Mouse (Mus musculus) embryonic fibroblast, embryonic 13.5 days (primary cell): ENCODE data around the gene Trim71. TPM values are rescaled to one million over a fixed set of nuclear protein-coding genes. Genes with fewer than 3 reads are reported as not detected.

Source experiments
- H3K27ac ChIP-seq: 2 replicates; pipeline ENCODE4 v1.5.1; 2012; ENCODE audit warnings: low read length, control low read depth, inconsistent platforms; ENCODE audit not compliant: insufficient read depth
- H3K4me1 ChIP-seq: 2 replicates; pipeline ENCODE4 v1.6.1; 2011; ENCODE audit warnings: low read length; ENCODE audit not compliant: control insufficient read depth, insufficient read depth
- H3K4me3 ChIP-seq: 2 replicates; pipeline ENCODE4 v1.5.1; 2011; ENCODE audit warnings: mild to moderate bottlenecking, control low read depth, low read length; ENCODE audit not compliant: insufficient read depth
- CTCF ChIP-seq: IDR thresholded peaks from 2 replicates; pipeline ENCODE4 v1.5.1; 2011; ENCODE audit warnings: mild to moderate bottlenecking, control low read depth, low read length, moderate library complexity, borderline replicate concordance; ENCODE audit not compliant: insufficient read depth
- POLR2A ChIP-seq: IDR thresholded peaks from 2 replicates; pipeline ENCODE4 v1.6.1; 2011; ENCODE audit warnings: low read depth, mild to moderate bottlenecking, control low read depth, low read length, moderate library complexity
- polyA plus RNA-seq: library from polyadenylated mRNA; stranded (reverse); fragments of >200 nt; gene quantifications from 2 replicates; pipeline ENCODE4 v1.2.4, GENCODE M21; 2011; ENCODE audit warnings: low read depth; ENCODE audit not compliant: missing spikeins, insufficient read length

Trim71 gene
- polyA plus RNA-seq, 1 experiment = 1.1 TPM

DNA sequence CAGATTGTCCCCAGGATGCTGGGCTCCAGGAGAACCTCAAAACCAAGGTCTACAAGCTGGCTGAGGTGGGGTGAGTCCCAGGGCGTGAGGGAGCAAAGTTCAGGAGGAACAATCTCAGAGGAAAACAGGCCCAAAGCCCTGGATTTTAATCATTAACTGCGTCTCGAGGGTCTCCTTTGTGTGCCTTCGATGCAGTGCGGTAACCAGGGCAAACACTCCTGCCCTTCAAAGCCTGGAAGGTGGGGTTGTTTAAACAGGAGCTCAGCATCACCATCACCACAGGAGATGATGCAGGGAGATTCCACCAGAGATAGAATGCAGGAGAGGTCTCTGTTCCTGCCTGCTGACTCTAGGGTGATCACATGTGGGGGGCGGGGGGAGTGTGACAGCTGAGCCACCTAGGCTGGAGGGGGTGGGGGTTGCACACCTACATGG lies 16.5 kb downstream of the Trim71 start:
- Histone ChIP-seq H3K27ac (no peak overlapping the region), H3K4me3 (no peak overlapping the region), H3K4me1 (no peaks in the 10 kb centered on the region; the same call in 1 of the 2 replicates)
- TF ChIP-seq POLR2A = no peak
- TF ChIP-seq CTCF = no peak

DNA sequence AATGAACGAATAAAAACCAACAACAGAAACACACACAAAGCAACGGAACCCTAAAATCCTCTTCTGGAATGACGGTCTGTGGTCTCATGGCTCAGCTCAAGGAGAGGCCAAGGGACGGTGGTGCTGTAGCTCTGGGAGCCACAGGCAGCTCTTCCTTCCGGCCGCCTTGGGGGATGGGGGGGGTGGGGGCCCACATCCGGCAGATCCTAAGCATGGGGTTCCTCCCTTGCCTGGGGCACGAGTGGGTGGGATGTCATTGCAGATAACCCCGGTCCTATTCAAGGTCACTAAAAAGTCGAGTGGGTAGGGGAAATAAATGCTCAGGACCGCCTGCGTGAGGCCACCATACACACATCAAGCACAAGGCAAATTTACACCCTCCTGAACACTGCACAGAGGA lies 17.4 kb downstream of the Trim71 start:
- H3K27ac ChIP-seq = no peak overlapping the region
- TF ChIP-seq CTCF (no peak), POLR2A (no peak)
- no peak overlapping the region for H3K4me3 ChIP-seq
- H3K4me1 ChIP-seq = no peaks in the 10 kb centered on the region; the same call in 1 of the 2 replicates

DNA sequence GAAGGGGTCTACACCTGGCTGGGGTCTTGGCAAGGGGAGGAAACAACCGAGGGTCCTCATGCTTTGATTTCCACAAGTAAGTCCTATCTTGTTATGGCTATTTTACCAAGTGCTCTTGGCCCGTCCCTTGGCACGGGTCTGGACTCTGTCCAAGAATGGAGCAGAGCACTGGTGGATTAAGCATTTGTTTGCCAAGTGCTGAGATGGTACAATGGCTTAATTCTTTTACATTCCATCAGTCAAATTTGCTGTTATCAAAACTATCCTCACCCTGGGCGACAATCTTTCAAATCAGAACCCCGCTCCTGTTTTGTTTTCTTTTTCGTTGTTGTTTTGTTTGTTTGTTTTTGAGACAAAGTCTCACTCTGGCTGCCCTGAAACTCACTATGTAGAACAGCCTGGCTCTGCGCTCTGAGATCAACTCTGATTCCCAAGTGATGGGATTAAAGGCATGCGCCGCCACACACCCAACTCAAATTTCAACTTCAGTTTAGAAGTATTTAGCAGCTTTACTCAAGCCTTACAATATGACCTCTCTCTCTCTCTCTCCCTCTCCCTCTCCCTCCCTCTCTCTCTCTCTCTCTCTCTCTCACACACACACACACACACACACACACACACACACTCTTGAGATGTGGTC lies 19.3 kb downstream of the Trim71 start:
- H3K27ac ChIP-seq = no peak overlapping the region
- no peaks in the 10 kb centered on the region; the same call in 1 of the 2 replicates for H3K4me1 ChIP-seq
- H3K4me3 ChIP-seq = no peak overlapping the region
- TF ChIP-seq CTCF = no peak
- no peak for TF ChIP-seq POLR2A

DNA sequence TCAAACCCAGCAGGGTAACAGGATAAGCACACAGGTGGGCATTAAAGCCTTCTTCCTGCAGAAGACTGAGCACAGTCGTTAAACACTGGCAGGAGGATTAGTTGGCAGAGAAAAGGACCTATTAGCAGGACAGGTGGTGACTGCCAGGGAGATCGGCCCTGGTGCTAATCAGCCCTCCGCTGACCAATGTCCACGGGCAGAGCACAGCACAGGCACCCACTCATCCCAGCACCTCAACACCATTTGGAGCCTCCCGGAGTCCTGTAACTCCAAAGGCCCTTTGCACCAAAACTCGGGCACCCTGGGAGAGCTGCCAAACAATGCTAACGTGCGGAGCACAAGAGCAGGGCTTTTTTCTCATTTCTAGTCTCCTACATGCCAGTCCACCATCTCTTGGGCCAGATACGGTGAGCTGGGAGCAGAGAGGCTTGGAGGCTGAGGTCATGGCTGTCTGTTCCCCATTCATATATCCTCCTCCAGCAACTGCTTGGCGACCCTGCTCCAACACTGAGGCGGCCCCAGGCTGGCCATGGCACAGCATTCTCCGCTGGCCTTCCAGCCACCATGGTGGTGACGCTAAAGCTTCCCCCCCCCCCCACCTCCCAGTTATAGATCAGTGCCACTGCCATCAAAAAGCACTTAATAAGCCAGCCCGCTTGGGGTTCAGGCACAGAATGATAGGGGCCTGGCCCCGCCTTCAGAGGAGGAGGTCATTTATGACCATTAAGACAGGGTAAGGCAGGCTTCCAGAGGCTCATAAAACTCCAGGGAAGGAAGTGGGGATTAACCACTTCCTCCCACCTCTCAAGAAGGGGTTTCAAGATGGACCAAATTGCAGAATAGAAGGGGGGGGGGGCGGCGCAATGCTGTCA lies 20.1 kb downstream of the Trim71 start:
- TF ChIP-seq CTCF = no peak
- Histone ChIP-seq H3K4me1 (no peaks in the 10 kb centered on the region; the same call in 1 of the 2 replicates), H3K27ac (no peak overlapping the region), H3K4me3 (no peak overlapping the region)

DNA sequence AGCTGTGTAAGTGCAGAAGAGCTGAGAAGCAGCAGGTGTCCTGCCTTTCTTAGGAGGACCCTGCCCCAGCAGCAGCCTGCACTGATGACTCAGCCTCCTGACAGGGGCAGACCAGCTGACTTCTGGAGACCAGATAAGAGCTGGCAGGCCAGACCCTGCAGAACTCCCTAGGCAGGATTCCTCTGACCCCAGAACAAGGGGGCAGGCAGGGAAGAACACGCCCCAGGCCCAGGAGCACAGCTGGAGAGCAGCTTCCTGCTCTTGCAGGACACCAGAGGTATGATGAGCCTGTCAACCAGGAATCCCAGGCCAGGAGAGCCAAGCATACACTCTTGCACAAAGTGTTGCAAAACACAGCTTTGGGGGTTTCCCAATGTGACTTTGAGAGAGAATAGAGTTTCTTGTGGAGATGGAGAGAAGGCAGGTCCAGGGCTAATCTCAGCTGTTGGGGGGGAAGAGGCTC lies 22.9 kb downstream of the Trim71 start:
- no peak overlapping the region for H3K4me3 ChIP-seq
- no peaks in the 10 kb centered on the region; the same call in 1 of the 2 replicates for H3K4me1 ChIP-seq
- no peak overlapping the region for H3K27ac ChIP-seq
- TF ChIP-seq CTCF (no peak), POLR2A (no peak)

DNA sequence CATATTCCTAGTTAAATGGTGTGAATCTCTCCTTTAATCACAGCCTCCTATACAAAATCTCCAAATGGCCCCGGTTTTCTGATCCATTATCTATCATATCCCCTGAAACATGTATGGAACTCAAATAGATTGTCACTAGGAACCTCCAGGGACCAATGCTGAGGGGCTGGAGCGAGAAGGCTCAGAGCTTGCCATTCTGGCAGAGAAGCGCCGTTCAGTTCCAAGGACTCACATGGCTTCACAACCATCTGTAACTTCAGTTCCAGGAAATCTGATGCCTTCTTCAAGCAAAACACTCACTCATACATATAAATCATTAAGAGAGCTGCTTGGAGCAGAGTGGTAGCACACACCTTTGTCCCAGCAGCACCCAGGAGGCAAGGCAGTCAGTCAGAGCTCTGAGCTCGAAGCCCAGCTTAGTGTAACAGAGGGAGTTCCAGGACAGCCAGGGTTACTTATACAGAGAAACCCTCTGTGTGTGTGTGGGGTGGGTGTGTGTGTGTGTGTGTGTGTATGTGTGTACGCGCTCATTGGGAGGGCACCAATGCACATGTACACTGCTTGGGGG lies 25.1 kb downstream of the Trim71 start:
- Histone ChIP-seq H3K4me1 (no peaks in the 10 kb centered on the region), H3K4me3 (no peak overlapping the region), H3K27ac (no peak overlapping the region)
- TF ChIP-seq POLR2A (no peak), CTCF (no peak)

DNA sequence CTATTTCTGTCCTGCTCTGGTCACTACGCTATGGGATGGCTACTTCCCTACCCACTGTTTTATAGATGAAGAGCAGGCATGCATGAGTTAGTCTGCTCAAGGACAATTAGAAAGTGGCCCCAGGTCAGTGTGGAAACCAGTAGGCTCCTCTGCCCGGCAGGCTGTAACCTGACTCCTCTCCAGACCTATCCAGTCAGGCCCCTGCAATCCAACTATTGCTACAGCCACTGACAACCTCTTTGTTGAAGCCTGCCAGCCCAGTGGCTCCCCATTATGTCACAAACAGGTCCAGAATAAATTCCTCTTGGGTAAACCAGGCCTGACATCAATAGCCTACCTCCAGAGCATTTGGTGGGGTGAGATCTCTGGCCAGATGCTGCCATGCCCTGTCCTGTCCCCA lies 27.5 kb downstream of the Trim71 start:
- Histone ChIP-seq H3K4me1 (no peaks in the 10 kb centered on the region), H3K27ac (no peak overlapping the region), H3K4me3 (no peak overlapping the region)
- TF ChIP-seq POLR2A (no peak), CTCF (no peak)

DNA sequence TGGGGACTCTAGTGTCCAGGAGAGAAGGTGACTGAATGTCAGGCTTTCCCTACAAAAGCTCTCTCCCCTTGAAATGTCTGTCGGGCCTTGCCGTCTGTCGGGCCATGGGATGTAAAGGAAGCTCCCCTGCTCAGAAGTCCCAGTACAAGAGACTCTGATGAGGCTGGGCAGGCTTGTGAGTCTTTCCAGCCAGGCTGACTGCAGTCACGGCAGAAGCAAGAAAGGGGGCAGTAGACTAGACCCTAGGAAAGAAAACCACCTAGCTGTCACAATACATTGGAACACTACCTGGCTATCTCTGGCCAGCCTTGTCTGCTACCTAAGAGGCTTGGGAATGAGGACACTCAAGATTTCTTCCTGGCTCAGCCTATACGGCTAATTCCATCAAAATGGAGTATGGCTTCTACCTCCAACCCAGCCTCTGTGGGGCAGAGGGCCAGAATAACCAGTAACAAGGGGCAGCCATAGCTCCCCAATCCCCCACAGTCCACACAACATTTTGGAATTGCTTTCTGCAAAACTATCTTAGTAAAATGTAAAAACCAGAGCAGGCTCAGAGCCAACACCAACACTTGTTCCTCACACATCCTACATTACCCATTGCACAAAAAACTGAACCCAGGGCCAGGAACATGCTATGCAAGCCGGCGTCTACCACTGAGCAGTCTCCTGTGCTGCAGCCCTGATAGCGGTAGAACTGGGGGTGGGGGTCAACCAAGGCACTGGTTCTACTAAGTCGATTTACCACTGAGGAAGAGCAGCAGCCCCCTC lies 29.2 kb downstream of the Trim71 start:
- TF ChIP-seq POLR2A = no peak
- TF ChIP-seq CTCF = no peak
- H3K4me3 ChIP-seq = no peak overlapping the region
- H3K27ac ChIP-seq = no peak overlapping the region
- no peaks in the 10 kb centered on the region; the same call in 1 of the 2 replicates for H3K4me1 ChIP-seq

DNA sequence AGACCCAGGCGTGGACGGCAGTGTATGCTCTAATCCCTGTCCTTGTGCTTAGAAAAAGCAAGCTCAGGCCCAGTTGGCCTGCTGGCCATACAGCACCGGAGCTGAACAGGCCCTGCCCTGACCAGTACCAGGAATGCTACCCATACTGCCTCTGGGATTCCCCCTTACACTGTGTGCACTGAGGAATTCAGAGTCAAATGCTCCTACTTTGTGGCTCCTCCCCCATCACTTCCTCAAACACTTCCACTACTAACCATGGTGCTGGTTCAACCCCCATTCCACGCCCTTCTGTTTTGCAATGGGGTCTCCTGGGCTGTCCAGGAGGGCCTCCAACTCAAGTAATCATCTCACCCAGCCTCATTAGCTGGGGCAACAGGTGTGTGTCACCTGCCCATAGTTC lies 30.3 kb downstream of the Trim71 start:
- TF ChIP-seq CTCF (no peak), POLR2A (no peak)
- no peak overlapping the region for H3K4me3 ChIP-seq
- H3K4me1 ChIP-seq = no peaks in the 10 kb centered on the region; the same call in 1 of the 2 replicates
- H3K27ac ChIP-seq = no peak overlapping the region
